Mouse (Mus musculus) cerebellum, adult 8-10 months (tissue): Measurements from ENCODE around the gene C77080.
A peak's percentile ranks its signal among the peaks of the same experiment; 100 is the strongest.

Experiments
- DNase-seq: peaks from one replicate; pipeline ENCODE4 v3.0.0; 2022

Gene C77080

DNA sequence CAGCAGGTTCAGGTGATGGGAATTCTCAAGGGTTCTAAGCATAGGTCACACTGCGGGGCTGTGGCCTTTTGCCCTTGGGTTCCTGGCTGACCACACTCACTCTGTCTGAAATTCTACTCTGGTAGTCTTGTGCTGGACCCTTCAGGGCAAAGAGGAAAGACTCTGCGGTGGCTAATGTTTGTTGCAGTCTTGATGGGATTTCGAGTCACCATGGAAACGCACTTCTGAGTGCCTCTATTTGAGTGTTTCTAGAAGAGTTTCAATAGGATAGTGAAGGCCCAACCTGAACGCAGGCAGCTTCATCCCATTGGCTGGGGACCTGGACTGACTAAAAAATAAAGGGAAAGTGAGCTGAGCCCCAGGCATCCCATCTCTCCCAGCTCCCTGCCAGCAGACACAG is 5.6 kb upstream of the C77080 start:
- DNase-seq = no peak

DNA sequence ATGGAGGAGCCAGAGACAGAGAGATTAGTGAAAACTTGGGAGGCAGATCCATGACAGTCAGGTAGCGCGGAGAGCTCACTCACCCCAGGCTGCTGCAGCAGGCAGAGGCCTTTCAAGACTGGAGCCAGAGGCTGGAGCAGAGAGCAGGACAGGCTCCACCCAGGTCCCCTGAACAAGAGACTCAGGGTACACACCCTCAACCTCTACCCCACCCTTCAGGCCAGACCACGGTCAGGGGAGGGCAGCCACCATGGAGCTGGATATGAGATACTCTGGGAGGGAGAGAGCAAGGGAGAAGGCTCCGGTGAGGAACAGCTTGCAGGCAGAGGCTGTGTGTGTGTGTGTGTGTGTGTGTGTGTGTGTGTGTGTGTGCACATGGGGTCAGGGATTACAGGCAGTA is 5.0 kb upstream of the C77080 start:
- no peak for DNase-seq

DNA sequence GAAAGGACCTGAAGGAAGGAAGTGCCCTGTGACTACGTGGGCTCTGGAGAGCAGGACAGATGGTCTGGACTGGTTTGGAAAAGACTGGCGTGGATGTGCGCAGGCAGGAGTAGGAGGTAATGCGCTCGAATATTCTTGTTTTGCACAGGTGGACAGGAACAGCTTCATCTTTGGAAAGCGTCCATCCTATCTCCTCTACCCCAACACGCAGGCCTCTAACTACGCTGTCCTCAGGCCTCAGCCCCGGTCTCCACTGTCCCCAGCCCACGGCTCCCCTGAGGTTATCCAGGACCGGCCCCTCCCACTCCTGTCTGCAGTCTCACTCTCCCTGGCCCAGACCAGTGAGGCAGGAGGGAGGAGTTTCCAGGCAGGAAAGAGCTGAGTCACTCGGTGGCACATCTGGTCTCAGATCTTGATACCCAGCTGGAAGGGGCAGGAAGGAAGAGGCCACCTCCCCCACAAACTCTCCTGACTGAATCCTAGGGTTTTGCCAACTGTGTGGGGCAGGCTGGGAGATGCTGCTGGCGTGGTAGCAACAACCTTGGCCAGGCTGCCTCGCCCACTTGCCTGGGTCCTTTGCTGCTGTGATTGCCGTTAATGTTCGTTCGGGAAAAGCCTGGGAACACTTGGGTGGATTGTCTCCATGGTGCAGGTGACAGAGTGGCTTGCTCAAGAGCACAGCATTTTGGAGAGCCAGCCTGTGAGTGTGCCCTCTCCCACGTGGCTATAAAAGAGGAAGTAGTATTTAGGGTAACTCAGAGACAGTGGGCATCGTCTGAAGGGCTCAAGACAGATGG is 2.2 kb upstream of the C77080 start:
- DNase-seq = peak; percentile 58

DNA sequence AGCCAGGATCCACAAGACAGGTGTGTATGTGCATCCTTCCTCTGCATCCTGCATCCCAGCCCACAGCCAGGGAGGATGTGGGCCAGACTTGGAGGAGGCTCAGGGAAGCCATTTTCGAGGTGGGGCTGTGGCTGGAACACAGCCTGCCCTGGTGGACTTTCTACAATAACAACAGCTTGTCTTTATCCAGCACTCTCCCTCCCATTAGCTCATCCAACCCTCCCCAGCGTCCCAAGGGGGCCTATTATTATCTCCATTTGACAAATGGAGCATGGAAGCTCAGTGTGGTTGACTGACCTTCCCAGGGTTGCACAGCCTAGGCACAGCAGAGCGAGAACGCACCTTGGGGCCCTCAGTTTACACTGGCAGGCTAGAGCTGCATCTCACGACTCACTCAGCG is 526 bp downstream of the C77080 start:
- DNase-seq = no peak

DNA sequence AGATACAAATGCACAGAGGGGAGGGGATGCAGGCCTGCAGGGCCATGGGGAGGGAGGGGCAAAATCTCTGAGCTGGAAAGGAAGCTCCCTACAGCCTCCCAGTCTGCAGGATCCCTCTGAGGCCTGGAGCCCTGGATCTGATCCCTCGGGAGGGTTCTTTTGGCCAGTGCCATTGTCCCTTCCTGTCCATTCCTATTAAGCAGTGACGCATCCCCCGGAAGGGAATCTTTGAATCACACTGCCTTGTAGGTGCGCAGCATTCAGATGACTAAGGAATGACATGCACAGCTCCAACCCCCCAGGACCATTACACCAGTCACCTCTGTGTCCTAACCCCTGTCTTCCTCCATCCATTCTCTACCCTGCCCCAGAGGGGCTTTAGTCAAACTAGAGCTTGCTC is 2.1 kb downstream of the C77080 start:
- no peak for DNase-seq

DNA sequence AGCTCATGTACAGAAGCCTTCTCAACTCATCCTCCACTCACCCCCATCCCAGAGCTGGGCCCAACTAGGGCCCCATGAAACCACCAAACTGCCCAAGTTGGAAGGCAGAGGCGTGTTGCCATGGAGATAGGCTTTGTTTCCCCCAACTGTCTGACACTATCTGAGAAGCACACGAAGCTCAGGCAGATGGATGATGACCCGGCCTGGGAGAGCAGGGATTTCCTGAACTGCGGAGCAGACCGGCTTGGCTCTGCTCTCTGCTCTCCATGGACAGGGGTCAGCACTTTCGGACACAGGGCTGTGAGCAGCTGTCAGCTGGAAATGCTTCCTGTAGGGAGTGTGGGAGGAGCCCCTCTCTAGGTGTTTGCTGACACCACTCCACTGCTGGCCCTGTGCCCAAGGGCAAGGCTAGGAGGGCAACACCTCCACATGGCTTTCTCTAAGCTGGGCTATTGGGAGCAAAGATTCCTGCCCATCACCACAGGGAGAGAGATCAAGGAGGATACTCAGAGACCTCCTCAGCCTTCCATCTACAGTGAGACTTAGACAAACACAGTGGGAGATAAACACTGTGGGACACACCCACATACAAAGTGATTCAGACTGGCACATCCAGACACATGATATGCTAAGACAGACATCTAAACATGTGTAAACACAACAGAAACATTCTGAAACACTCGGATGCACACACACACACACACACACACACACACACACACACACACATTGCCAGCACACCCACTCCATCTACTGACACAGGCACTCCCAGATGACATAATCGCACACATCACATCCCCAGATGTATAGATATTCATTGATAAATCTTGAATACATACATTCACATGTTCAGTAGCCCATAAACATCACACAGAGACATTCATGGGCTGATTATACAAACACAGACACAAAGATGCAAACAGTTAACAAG is 4.5 kb downstream of the C77080 start:
- DNase-seq = no peak

DNA sequence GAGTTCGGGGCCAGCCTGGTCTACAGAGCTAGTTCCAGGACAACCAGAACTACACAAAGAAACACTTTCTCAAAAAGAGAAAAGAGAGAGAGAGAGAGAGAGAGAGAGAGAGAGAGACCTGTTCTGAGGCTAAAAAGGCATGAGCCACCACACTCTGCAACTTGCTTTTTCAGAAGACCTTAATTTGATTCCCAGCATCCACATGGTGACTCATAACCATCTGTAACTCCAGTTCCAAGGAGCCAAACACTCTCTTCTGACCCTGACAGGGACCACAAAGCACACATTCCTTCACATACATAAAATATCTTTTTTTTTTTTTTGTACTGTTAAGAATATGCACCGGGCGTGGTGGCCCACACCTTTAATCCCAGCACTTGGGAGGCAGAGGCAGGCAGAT is 6.6 kb downstream of the C77080 start:
- no peak for DNase-seq

DNA sequence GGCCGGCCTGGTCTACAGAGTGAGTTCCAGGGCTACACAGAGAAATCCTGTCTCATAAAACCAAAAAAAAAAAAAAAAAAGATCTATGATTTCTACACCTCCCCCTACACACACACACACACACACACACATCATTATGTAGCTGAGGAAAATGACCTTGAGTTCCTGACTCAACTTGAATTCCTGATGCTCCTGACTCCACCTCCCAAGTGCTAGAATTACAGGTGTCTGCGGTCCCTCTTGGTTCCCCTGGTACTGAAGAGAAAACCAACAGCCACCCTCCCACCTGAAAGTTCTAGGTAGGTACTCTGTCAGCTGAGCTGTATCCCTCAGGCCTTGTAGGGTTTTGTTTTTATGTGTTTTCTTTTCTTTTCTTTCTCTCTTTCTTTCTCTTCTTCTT is 8.7 kb downstream of the C77080 start:
- DNase-seq = no peak

DNA sequence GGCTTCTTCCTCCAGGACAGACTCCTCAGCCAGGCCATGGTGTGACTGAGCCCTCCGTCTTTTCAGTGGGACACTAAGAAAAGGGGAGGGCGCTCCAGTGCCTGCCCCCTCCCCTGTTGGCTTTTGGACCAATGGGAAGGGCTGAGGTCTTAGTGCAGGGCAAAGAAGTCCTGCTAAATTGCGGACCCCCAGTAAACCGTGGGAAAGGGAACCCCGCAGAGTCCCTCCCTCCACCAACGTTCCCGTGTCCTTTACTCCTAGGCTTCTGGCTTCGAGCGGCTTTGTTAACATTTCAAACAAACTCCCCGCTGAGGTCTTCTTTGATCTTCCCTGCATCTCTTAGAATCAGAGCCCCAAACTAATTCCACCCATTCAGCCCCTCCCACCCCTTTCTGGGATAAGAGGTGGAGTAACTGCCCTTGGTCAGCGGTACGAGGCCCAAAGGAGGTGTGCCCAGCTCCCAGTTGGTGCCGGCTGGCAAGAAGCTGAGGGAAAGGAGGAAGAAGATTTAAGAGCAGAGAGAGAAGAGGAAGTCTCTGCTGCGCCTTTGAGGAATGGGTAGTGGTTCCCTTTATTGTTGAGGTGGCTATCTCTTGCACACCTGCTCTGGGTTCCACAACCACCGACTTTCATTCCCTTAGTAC is 9.6 kb downstream of the C77080 start:
- no peak for DNase-seq

DNA sequence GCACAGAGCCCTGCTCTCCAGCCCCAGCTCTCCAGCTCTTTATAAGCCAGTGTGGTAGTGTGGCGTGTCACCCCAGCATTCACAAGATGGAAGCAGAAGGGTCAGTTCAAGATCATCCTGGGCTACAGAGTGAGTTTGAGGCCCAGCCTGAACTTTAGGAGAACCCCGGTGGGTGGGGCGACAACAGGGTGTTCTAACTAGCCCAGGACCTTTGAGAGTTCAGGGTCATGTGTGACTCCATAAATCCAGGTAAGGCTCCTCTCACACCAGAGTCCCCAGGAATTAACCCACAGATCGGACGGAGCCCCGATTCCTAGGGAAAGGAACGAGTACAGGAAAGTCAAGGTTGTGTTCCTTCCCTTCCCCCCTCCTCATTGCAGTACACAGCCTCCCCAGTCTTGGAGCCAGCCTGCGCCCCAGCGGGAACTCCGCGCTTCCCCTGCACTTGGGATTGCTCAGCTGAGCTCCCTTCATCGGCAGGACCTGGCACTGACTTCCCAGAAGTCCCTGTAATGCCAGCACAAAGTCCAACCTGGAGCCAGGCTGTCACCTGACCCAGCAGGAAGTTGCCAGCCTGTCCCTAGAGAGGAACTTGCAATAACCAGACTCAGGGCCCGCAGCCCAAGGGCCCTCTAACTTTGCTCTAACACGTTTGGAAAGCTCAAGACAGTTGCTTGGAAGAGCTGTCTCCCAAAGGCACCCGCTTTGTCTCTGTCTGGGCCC is 10.3 kb downstream of the C77080 start:
- no peak for DNase-seq

DNA sequence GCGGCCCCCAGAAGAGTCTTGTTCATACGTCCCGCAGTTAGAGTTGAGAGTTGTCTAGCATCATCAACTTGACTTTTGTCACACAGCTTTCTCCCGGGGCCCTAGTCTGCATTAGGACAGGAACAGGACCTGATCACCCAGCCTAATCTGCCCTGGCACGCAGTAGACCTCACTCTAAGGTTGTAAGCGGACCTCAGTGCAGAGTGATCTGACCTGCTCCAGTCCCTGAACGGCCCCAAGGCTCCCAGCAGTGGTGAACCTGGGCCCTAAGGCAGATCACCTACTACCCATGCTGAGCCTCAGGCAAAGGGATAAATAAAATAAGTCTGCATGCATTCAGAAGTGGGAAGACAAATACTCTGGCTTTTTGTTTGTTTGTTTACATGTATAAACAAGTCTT is 11.9 kb downstream of the C77080 start:
- no peak for DNase-seq

DNA sequence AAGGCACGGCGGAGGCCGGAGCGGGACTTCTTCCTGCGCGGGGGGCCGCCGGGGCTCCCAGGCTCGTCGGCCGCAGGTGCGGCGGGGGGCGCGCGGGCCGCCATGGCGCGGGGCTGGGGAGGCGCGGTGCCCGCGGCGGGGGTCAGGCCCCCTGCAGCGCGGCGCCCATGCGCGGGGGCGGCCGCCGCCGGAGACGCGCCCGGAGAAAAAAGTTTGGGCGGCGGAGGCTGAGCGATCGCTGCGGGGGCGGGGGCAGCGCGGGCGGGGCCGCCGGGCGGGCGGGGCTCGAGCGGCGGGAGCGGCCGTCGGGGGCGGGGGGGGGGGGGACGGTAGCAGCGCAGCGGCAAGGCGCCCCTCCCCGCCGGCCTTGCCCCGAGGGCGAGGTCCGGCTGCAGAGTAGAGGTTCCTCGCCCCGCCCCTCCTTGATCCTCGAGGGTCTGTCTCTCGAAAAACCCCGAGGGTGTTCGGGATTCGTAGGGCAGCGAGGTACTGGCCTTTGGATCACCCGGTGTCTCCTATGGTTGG is 12.9 kb downstream of the C77080 start:
- DNase-seq = no peak

DNA sequence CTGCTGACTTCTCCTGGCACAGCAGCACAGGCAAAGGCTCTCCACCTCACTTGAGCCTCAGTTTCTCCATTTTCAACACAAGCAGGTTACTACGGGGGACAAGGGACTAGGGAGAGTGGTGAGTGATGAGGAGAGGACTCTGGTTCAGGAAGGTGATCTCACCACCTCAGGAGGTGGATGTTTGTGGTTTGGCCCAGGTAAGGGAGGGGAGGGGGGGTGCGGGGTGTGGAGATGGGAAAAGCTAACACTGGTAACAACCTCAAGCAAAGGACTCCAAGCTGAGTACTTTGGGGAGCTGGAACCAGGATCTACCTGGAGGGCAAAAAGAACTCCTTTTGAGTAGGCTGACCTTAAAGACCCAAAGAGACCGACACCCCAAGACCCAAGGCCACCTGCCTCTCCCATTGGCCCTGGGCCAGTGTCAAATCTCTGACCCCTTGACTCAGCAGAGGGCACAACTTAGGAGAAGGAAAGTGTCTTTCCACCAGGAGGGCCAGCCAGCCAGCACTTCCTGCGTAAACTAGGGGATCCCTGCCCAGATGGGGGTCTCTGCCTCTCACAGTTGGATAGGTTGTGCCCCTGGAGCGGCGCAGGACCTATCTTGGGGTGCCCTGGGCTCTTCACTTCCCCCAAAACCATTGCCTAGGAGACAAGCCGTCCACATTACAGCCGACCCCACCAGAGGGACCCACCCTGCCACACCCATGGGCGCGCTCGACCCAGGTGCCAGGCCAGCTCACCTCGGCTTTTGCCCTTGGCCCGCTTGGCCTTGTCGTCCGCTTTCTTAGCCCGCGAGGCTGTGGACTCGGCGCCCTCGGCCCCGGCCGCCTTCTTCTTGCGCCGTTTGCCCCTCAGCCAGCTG is 13.6 kb downstream of the C77080 start:
- no peak for DNase-seq

DNA sequence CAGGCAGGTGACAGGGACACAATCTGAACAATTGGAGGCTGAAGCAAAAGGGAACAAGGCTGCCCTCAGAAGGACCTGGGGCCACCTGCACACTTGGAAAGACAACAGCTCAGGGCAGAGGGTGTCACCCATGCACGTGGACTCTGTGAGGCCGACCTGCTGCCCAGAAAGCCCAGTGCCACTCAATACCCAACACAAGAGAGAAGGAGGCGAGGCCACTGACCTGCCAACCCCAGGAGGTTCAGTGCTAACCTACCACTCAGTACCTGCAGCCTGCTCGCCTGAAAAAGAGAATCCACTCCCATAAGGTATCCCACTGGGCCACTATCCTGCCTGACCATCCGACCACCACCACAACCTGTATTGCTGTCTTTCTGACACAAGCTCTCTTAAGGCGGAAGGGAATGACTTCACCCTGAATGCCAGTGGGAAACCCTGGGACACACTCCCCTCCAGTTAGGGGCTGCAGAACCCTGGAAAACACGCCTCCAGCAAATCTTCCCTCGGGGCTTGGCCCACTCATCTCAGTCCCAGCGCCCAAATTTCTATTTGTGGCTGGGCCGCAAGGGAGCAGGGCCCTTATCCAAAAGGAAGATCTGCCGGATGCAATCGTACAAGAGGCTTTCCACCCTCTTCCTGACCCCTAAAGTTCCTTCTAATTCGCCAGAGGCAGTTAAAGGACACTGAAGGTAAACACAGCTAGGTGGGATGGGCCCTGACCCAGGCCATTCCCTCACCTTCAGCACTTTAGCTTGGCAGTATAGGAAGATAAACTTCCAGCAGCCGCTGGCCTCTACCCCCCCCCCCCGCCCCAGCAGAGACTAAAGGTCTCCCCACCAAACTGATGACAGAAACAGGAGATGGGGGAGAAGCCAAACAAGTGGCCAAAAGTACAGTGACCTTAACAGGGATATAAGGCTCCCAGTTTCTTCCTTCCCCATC is 14.6 kb downstream of the C77080 start:
- no peak for DNase-seq

DNA sequence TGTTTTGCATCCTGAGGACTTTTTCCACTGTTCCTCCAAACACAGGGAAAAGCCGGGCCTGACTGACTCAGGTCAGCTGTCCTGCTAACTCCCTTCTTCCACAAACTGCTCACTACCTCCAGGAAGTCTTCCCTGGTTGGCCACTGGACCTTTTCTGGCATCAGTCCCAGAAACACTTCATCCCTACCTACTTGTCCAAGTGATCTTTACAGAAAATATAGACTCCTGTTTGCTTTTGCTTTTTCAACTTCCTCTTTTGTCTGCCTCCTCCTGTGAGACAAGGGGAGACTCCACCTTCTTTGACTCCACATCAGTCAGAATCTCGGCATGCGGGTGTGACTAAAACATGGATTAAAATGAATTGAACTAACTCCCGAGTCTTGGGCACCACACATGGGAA is 16.4 kb downstream of the C77080 start:
- no peak for DNase-seq

DNA sequence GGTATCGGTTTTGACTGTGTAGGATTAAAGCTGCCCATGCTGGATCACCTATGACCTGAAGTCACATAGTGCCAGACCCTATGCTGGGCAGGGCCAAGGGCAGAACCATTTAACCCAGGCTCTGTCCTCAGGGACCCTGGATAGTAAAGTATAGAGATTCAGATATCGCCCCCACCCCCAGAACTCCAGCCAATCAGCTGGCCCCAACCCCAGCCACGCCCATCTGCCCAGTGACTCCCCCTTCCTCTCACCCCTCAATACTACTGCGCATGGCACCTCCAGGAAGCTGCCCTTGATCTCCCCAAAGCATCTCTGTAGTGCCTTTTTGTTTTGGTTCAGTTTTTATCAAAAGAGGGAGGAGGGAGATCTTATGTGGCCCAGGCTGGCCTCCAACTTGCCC is 18.4 kb downstream of the C77080 start:
- no peak for DNase-seq

DNA sequence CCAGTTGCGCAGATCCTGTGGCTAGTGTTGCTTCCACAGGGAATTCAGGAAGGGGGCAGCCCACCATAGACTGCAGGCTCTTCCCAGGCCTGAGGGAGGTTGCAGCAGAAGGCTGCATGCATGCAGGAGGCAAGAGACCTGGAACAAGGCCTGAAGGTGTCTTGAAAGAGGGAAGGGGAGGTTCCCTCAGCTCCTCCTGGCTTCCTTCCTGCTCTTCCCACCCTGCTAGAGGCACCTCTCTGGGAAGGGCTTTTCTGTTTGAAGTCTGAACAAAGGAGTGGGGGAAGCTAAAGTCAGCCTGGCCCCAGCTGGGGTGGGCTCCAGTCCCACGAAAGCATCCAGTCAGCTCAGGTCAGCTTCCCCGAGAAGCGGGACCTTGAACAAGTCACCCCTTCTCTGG is 18.9 kb downstream of the C77080 start:
- no peak for DNase-seq

DNA sequence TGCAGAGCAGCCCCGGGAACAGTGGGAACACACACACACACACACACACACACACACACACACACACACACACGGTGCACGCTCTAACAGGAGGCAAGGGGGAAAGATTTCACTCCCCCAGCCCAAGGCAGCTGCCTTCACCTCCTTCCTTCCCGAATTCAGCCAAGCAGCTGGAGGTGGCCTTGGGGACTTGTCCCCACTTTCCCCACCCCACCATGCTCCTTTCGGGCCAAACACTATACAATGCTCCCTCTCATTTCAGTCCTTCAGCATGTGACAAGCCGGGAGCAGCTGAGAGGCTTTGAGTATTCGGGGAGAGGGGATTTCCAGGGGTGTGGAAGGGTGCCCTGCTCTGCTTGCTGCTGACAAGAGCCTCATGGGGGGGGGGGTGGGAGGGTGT is 19.3 kb downstream of the C77080 start:
- no peak for DNase-seq

DNA sequence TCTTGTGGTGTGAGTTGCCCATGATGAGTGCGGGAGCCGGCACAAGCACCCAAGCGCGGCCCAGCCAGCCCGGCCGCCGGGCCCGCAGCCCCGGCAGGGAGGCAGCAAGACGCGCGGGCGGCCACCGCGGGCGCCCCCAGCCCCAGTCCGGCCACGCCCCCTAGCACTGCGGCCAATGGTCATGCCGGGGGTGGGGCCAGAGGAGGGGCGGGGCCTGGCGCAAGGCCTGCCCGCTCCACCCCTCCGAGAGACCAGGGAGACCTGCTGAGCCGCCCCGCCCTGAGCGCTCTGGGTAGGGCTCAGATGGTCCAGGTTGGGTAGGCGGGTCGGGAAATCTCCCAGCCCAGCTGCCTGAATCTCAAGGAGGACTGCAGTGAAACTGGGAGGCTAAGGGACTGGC is 22.1 kb downstream of the C77080 start:
- DNase-seq = peak; percentile 76

DNA sequence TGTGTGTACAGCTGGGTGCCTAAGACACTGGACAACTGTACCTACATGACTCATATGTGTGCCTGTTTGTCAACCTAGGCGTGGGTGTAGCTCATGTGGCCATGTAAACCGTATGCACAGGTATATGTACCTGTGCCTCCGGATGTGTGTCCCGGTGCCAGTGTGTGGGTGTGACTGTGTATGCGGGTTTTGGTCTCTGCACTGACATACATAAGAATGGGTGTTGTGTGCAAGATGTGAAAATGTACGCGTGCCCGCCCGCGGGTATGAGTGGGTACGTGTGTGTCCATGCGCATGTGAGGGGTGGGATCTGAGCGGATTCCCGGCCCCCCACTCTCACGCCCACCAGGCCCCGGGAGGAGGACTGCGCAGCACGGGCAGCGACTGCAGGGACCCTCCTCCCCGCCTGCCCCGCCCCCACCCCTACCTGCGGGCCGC is 22.6 kb downstream of the C77080 start:
- no peak for DNase-seq
